Mouse (Mus musculus): ENCODE measurements at regions not wholly inside any gene's neighbourhood (a gene's known extent, or its start where the extent isn't known, plus 50 kb on each side); places are given as distances from the start of the nearest gene placed in this dataset.

- 7% methylated on average over 13 of the region's 13 CpGs for WGBS
- peak; percentile 54 for DNase-seq (ENCODE audit: extremely low read depth, low read depth, low spot score)
Measured at GRCm38 (mm10) chr15:61157543-61157942, 234.7 kb upstream of the A1bg start.

GRCm38 (mm10) chr15:61155530-61155929, 232.7 kb upstream of the A1bg start:
- Histone ChIP-seq H3K36me3 (ENCODE audit: control insufficient read depth, insufficient read depth, low read length) (no peaks in the 10 kb centered on the region), H3K27ac (replicated peaks; ENCODE audit: insufficient read depth, low read depth, low read length) (no peak overlapping the region), H3K9ac (ENCODE audit: low read depth, low read length) (no peak overlapping the region), H3K27me3 (ENCODE audit: control insufficient read depth, insufficient read depth, low read length) (no peaks in the 10 kb centered on the region), H3K4me3 (ENCODE audit: insufficient read depth, low read depth, low read length) (no peak overlapping the region), H3K79me2 (ENCODE audit: control insufficient read depth, insufficient read depth, low read length) (no peaks in the 10 kb centered on the region), H3K4me1 (ENCODE audit: control insufficient read depth, insufficient read depth, low read length) (no peaks in the 10 kb centered on the region)
- TF ChIP-seq POLR2A (IDR thresholded peaks at IDR 0.05; ENCODE audit: extremely low read depth, insufficient read depth, low read length) (no peak), CTCF (IDR thresholded peaks at IDR 0.05; ENCODE audit: low read depth, low read length) (no peak)
- DNase-seq (ENCODE audit: extremely low read depth, low read depth, low spot score), result no peak
- WGBS, result 70% methylated on average over 7 of the region's 7 CpGs

More at GRCm38 (mm10) chr15:61157543-61157942, 234.7 kb upstream of the A1bg start:
- Histone ChIP-seq H3K9ac (ENCODE audit: low read depth, low read length) (no peak overlapping the region), H3K79me2 (ENCODE audit: control insufficient read depth, insufficient read depth, low read length) (no peaks in the 10 kb centered on the region), H3K27me3 (ENCODE audit: control insufficient read depth, insufficient read depth, low read length) (no peaks in the 10 kb centered on the region), H3K4me1 (ENCODE audit: control insufficient read depth, insufficient read depth, low read length) (no peaks in the 10 kb centered on the region), H3K4me3 (ENCODE audit: insufficient read depth, low read depth, low read length) (no peak overlapping the region), H3K27ac (replicated peaks; ENCODE audit: insufficient read depth, low read depth, low read length) (no peak overlapping the region), H3K36me3 (ENCODE audit: control insufficient read depth, insufficient read depth, low read length) (no peaks in the 10 kb centered on the region)
- TF ChIP-seq POLR2A (IDR thresholded peaks at IDR 0.05; ENCODE audit: extremely low read depth, insufficient read depth, low read length), result no peak
- peak; percentile 96 for TF ChIP-seq CTCF (IDR thresholded peaks at IDR 0.05; ENCODE audit: low read depth, low read length)

GRCm38 (mm10) chr15:61154166-61154565, 231.4 kb upstream of the A1bg start:
- Histone ChIP-seq H3K27me3 (ENCODE audit: control insufficient read depth, insufficient read depth, low read length) (no peaks in the 10 kb centered on the region), H3K79me2 (ENCODE audit: control insufficient read depth, insufficient read depth, low read length) (no peaks in the 10 kb centered on the region), H3K4me3 (ENCODE audit: insufficient read depth, low read depth, low read length) (no peak overlapping the region), H3K36me3 (ENCODE audit: control insufficient read depth, insufficient read depth, low read length) (no peaks in the 10 kb centered on the region), H3K9ac (ENCODE audit: low read depth, low read length) (no peak overlapping the region), H3K4me1 (ENCODE audit: control insufficient read depth, insufficient read depth, low read length) (no peaks in the 10 kb centered on the region), H3K27ac (replicated peaks; ENCODE audit: insufficient read depth, low read depth, low read length) (no peak overlapping the region)
- TF ChIP-seq CTCF (IDR thresholded peaks at IDR 0.05; ENCODE audit: low read depth, low read length) (no peak), POLR2A (IDR thresholded peaks at IDR 0.05; ENCODE audit: extremely low read depth, insufficient read depth, low read length) (no peak)
- DNase-seq (ENCODE audit: extremely low read depth, low read depth, low spot score), result no peak
- 77% methylated on average over 12 of the region's 12 CpGs for whole genome bisulfite sequencing

GRCm38 (mm10) chr15:61142851-61143250, 220.0 kb upstream of the A1bg start:
- no peak overlapping the region for H3K27ac ChIP-seq (replicated peaks; ENCODE audit: insufficient read depth, low read depth, low read length)
- H3K4me1 ChIP-seq (ENCODE audit: control insufficient read depth, insufficient read depth, low read length), result no peaks in the 10 kb centered on the region
- WGBS, result 79% methylated on average over 3 of the region's 3 CpGs
- no peak for TF ChIP-seq CTCF (IDR thresholded peaks at IDR 0.05; ENCODE audit: low read depth, low read length)
- TF ChIP-seq POLR2A (IDR thresholded peaks at IDR 0.05; ENCODE audit: extremely low read depth, insufficient read depth, low read length), result no peak
- H3K79me2 ChIP-seq (ENCODE audit: control insufficient read depth, insufficient read depth, low read length), result no peaks in the 10 kb centered on the region
- H3K27me3 ChIP-seq (ENCODE audit: control insufficient read depth, insufficient read depth, low read length), result no peaks in the 10 kb centered on the region
- H3K4me3 ChIP-seq (ENCODE audit: insufficient read depth, low read depth, low read length), result no peak overlapping the region
- DNase-seq (ENCODE audit: extremely low read depth, low read depth, low spot score), result no peak
- no peaks in the 10 kb centered on the region for H3K36me3 ChIP-seq (ENCODE audit: control insufficient read depth, insufficient read depth, low read length)
- no peak overlapping the region for H3K9ac ChIP-seq (ENCODE audit: low read depth, low read length)

GRCm38 (mm10) chr15:61139151-61139550, 216.3 kb upstream of the A1bg start:
- no peak for DNase-seq (ENCODE audit: extremely low read depth, low read depth, low spot score)
- 70% methylated on average over 5 of the region's 5 CpGs for WGBS
- Histone ChIP-seq H3K4me3 (ENCODE audit: insufficient read depth, low read depth, low read length) (no peak overlapping the region), H3K4me1 (ENCODE audit: control insufficient read depth, insufficient read depth, low read length) (no peaks in the 10 kb centered on the region), H3K9ac (ENCODE audit: low read depth, low read length) (no peak overlapping the region), H3K36me3 (ENCODE audit: control insufficient read depth, insufficient read depth, low read length) (no peaks in the 10 kb centered on the region), H3K27me3 (ENCODE audit: control insufficient read depth, insufficient read depth, low read length) (no peaks in the 10 kb centered on the region), H3K79me2 (ENCODE audit: control insufficient read depth, insufficient read depth, low read length) (no peaks in the 10 kb centered on the region), H3K27ac (replicated peaks; ENCODE audit: insufficient read depth, low read depth, low read length) (no peak overlapping the region)
- no peak for TF ChIP-seq CTCF (IDR thresholded peaks at IDR 0.05; ENCODE audit: low read depth, low read length)
- no peak for TF ChIP-seq POLR2A (IDR thresholded peaks at IDR 0.05; ENCODE audit: extremely low read depth, insufficient read depth, low read length)

GRCm38 (mm10) chr15:61136781-61137180, 214.0 kb upstream of the A1bg start:
- H3K9ac ChIP-seq (ENCODE audit: low read depth, low read length), result no peak overlapping the region
- 72% methylated on average over 2 of the region's 2 CpGs for WGBS
- TF ChIP-seq CTCF (IDR thresholded peaks at IDR 0.05; ENCODE audit: low read depth, low read length) (no peak), POLR2A (IDR thresholded peaks at IDR 0.05; ENCODE audit: extremely low read depth, insufficient read depth, low read length) (no peak)
- H3K4me1 ChIP-seq (ENCODE audit: control insufficient read depth, insufficient read depth, low read length), result no peaks in the 10 kb centered on the region
- H3K27ac ChIP-seq (replicated peaks; ENCODE audit: insufficient read depth, low read depth, low read length), result no peak overlapping the region
- DNase-seq (ENCODE audit: extremely low read depth, low read depth, low spot score), result no peak
- H3K36me3 ChIP-seq (ENCODE audit: control insufficient read depth, insufficient read depth, low read length), result no peaks in the 10 kb centered on the region
- H3K79me2 ChIP-seq (ENCODE audit: control insufficient read depth, insufficient read depth, low read length), result no peaks in the 10 kb centered on the region
- no peaks in the 10 kb centered on the region for H3K27me3 ChIP-seq (ENCODE audit: control insufficient read depth, insufficient read depth, low read length)
- H3K4me3 ChIP-seq (ENCODE audit: insufficient read depth, low read depth, low read length), result no peak overlapping the region

Measured in liver, adult 2 months (tissue).